Mouse (Mus musculus): ENCODE data around the gene Syde2. TPM values are rescaled to one million over a fixed set of nuclear protein-coding genes. Genes with fewer than 3 reads are reported as not detected.

Syde2 gene
- 3.5 and 4.6 TPM in 2 replicates for polyA plus RNA-seq (2012; rRNA removed)

DNA sequence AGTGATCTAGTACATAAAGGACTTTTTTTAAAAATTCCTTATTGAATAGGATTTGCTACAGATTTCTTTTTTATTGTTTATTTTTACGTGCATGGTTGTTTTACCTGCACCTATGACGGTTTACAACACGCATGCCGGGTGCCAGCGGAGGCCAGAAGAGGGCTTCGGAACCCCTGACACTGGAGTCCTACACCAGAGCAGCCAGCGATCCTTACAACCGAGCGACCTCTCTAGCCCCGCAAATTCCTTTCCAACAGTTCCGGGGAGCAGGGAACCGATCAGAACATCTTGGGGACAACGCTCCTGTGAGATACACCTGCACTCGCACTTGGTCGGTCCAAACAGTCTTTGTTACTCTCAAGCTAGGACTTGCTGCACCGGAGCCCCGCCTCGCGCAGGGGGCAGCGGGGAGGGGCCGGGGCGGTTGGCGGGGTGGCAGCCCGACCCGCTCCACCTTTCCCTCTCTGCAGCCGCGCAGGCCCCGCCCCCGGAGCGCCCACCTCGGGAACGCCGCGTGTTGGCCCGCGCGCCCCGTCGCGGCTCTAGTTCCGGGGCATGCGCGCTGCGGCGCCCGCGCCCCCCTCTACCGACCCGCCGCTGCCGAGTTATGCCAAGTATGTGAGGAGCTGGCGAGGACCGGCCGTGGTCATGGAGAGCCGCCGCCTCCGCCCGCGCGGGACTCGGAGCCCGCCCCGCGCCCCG lies at the start of gene Syde2:
Gene Syde2 (plus strand): TSS at position 603 of the 702 bp plus-strand sequence.
- Histone ChIP-seq H3K27ac (ENCODE audit: control insufficient read depth, insufficient read depth, low read length) (no peak within 1 kb of the TSS), H3K27me3 (ENCODE audit: control insufficient read depth, insufficient read depth, low read length) (no peaks in the 10 kb centered on the region; the same call in 1 of the 2 replicates), H3K4me3 (ENCODE audit: control insufficient read depth, insufficient read depth, low read length) (peak within 1 kb of the TSS; percentile 67), H3K36me3 (ENCODE audit: control insufficient read depth, insufficient read depth, low read length) (no peaks in the 10 kb centered on the region), H3K4me1 (replicated peaks; ENCODE audit: control insufficient read depth, insufficient read depth, low read length) (peaks cover 20% of the 10 kb centered on the region)
- under 1% methylated on average over 65 of the region's 65 CpGs for WGBS
- DNase-seq = peak; percentile 89
- TF ChIP-seq CTCF (IDR thresholded peaks at IDR 0.05; ENCODE audit: borderline replicate concordance, control insufficient read depth, extremely low read depth, insufficient read depth, low read length, poor library complexity) (no peak), POLR2A (IDR thresholded peaks at IDR 0.05; ENCODE audit: control insufficient read depth, extremely low read depth, insufficient read depth, low read length, poor library complexity) (peak; percentile 39; the same call in 1 of the 2 replicates)

DNA sequence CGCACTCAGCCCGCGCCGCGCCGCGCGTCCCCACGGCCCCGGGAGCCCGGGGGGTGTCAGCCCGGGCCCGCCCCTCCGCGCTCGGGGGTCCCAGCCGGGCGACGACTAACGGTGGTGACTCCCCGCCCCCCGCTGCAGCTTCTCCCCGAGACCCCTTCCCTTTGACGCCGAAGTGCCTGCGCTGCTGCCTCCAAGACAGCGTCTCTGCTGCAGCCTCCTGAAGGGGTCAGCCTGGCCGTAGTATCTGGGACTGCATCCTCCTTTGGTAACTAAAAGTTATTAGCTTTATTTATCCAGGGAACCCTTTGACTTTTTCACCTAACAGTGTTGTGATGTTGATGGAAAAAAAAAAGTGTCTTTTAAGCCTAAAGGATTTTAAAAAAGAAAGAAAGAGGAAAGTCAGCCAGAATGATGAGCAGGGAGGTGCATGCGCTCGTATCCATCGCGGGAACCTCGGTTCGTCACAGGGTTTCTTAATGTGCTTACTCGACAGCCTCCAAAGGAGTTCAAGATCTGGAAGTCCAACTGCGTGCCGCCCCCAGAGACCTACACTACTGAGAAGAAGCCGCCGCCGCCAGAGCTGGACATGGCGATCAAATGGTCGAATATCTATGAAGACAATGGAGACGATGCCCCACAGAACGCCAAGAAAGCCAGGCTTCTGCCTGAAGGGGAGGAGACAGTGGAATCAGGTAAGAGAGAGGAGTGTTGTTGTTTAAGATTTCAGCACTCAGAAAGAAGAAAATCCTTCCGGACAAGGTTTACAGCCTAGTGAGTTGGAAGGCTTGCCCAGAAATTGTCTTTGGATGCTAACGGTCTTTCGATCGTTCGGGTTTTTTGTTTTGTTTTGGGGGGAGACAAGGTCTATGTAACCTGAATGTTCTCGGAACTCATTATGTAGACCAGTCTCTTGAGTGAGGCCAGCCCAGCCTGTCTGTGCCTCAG lies 49.0 kb upstream of the Syde2 start:
- Histone ChIP-seq H3K36me3 (ENCODE audit: control insufficient read depth, insufficient read depth, low read length) (peaks cover 12% of the 10 kb centered on the region), H3K27ac (ENCODE audit: control insufficient read depth, insufficient read depth, low read length) (no peak overlapping the region), H3K4me1 (replicated peaks; ENCODE audit: control insufficient read depth, insufficient read depth, low read length) (peaks cover 14% of the 10 kb centered on the region), H3K4me3 (ENCODE audit: control insufficient read depth, insufficient read depth, low read length) (peak overlapping the region; percentile 94), H3K27me3 (ENCODE audit: control insufficient read depth, insufficient read depth, low read length) (no peaks in the 10 kb centered on the region)
- no peak for TF ChIP-seq POLR2A (IDR thresholded peaks at IDR 0.05; ENCODE audit: control insufficient read depth, extremely low read depth, insufficient read depth, low read length, poor library complexity)
- no peak for TF ChIP-seq CTCF (IDR thresholded peaks at IDR 0.05; ENCODE audit: borderline replicate concordance, control insufficient read depth, extremely low read depth, insufficient read depth, low read length, poor library complexity)
- DNase-seq = peak; percentile 39
- 23% methylated on average over 50 of the region's 50 CpGs for WGBS

DNA sequence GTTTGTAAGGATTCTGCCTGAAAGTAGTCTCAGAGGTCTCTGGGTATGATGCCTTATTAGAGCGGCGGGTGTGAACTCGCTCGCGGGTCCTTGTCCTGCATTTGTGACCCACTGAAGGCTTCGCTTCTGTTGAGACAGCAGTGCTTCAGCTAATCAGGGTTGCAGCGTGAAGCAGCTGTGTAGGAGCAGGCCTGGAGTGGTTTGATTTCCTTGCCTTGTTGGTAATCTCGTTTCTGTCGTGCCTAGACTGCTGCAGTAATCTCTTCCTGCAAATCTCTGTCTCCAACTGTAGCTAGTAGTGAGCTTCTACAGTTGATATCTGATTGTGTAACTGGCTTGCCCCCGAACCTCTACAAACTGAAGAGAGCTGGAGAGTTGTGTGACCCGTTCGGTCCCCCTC lies 48.3 kb upstream of the Syde2 start:
- WGBS = 81% methylated on average over 12 of the region's 12 CpGs
- no peak for DNase-seq
- Histone ChIP-seq H3K36me3 (ENCODE audit: control insufficient read depth, insufficient read depth, low read length) (peaks cover 19% of the 10 kb centered on the region), H3K27me3 (ENCODE audit: control insufficient read depth, insufficient read depth, low read length) (no peaks in the 10 kb centered on the region), H3K27ac (ENCODE audit: control insufficient read depth, insufficient read depth, low read length) (no peak overlapping the region), H3K4me3 (ENCODE audit: control insufficient read depth, insufficient read depth, low read length) (no peak overlapping the region), H3K4me1 (replicated peaks; ENCODE audit: control insufficient read depth, insufficient read depth, low read length) (peaks cover 12% of the 10 kb centered on the region)
- TF ChIP-seq POLR2A (IDR thresholded peaks at IDR 0.05; ENCODE audit: control insufficient read depth, extremely low read depth, insufficient read depth, low read length, poor library complexity) (no peak), CTCF (IDR thresholded peaks at IDR 0.05; ENCODE audit: borderline replicate concordance, control insufficient read depth, extremely low read depth, insufficient read depth, low read length, poor library complexity) (peak; percentile 14; the same call in 1 of the 2 replicates)

DNA sequence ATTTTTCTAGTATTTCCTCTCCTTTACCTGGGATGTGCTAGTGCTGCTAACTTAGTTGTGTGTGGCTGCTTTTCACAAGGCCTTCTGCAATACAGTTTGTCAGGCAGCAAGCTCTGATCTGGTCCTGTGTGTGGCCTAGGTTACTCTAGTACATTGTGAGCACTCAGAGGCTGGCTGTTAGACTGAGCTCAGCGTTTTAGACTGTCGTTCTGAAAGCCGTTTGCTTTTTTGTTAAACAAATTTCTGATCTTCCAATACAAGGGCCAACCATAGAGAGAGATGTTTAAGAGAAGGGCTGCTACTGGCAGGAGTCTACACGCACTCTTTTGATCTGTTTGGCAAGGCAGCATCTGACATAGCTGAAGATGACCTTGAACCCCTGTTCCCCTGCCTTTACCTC lies 47.7 kb upstream of the Syde2 start:
- Histone ChIP-seq H3K4me3 (ENCODE audit: control insufficient read depth, insufficient read depth, low read length) (no peak overlapping the region), H3K27me3 (ENCODE audit: control insufficient read depth, insufficient read depth, low read length) (no peaks in the 10 kb centered on the region), H3K4me1 (replicated peaks; ENCODE audit: control insufficient read depth, insufficient read depth, low read length) (peaks cover 12% of the 10 kb centered on the region), H3K36me3 (ENCODE audit: control insufficient read depth, insufficient read depth, low read length) (peaks cover 25% of the 10 kb centered on the region), H3K27ac (ENCODE audit: control insufficient read depth, insufficient read depth, low read length) (no peak overlapping the region)
- TF ChIP-seq POLR2A (IDR thresholded peaks at IDR 0.05; ENCODE audit: control insufficient read depth, extremely low read depth, insufficient read depth, low read length, poor library complexity) (no peak), CTCF (IDR thresholded peaks at IDR 0.05; ENCODE audit: borderline replicate concordance, control insufficient read depth, extremely low read depth, insufficient read depth, low read length, poor library complexity) (no peak)
- no peak for DNase-seq
- WGBS = 92% methylated on average over 4 of the region's 4 CpGs

DNA sequence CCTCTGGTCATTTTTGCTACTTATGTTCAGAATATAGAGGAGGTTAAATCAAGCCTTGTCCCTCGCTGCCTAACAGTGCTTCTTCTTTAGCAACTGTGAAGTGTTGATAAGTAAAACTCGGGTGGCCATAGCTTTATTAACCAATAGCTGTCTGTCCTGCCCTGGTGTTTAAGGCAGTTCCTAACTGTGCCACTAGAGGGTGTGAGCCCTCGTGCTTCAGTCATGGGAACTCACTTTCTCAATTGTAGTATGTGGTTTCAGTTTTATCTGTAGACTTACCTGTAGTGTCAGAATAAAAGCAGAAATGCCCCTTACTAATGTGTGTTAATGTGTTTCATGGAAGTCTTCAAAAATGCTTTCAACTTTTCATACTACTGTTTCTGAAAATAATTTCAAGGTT lies 45.7 kb upstream of the Syde2 start:
- no peak for TF ChIP-seq POLR2A (IDR thresholded peaks at IDR 0.05; ENCODE audit: control insufficient read depth, extremely low read depth, insufficient read depth, low read length, poor library complexity)
- no peak for TF ChIP-seq CTCF (IDR thresholded peaks at IDR 0.05; ENCODE audit: borderline replicate concordance, control insufficient read depth, extremely low read depth, insufficient read depth, low read length, poor library complexity)
- Histone ChIP-seq H3K4me1 (replicated peaks; ENCODE audit: control insufficient read depth, insufficient read depth, low read length) (peaks cover 12% of the 10 kb centered on the region), H3K27ac (ENCODE audit: control insufficient read depth, insufficient read depth, low read length) (no peak overlapping the region), H3K4me3 (ENCODE audit: control insufficient read depth, insufficient read depth, low read length) (no peak overlapping the region), H3K36me3 (ENCODE audit: control insufficient read depth, insufficient read depth, low read length) (peaks cover 28% of the 10 kb centered on the region), H3K27me3 (ENCODE audit: control insufficient read depth, insufficient read depth, low read length) (no peaks in the 10 kb centered on the region)
- peak; percentile 66 for DNase-seq
- WGBS = 7% methylated on average over 3 of the region's 3 CpGs

DNA sequence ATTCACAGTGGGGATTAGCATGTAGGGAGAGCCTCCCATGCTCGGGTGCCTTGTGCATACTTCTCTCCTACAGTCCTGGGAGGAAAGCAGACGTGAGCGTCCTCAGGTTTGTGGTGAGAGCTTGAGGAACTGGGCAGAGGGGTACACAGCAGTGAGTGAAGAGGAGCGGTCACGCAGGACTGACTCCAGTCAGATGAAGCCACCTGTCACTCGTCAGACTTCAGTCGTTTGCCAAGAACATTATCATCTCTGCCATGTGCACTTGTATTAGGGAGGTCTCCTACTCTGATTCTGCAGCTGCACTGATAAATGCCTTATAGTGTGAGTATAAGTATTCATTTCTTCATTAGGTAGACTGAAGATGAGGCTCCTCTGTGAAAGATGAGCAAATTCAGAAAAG lies 43.3 kb upstream of the Syde2 start:
- H3K4me1 ChIP-seq (replicated peaks; ENCODE audit: control insufficient read depth, insufficient read depth, low read length) = peaks cover 4% of the 10 kb centered on the region
- 94% methylated on average over 7 of the region's 7 CpGs for WGBS
- H3K4me3 ChIP-seq (ENCODE audit: control insufficient read depth, insufficient read depth, low read length) = no peak overlapping the region
- H3K27ac ChIP-seq (ENCODE audit: control insufficient read depth, insufficient read depth, low read length) = no peak overlapping the region
- H3K36me3 ChIP-seq (ENCODE audit: control insufficient read depth, insufficient read depth, low read length) = peaks cover 28% of the 10 kb centered on the region
- TF ChIP-seq POLR2A (IDR thresholded peaks at IDR 0.05; ENCODE audit: control insufficient read depth, extremely low read depth, insufficient read depth, low read length, poor library complexity) = no peak
- TF ChIP-seq CTCF (IDR thresholded peaks at IDR 0.05; ENCODE audit: borderline replicate concordance, control insufficient read depth, extremely low read depth, insufficient read depth, low read length, poor library complexity) = no peak
- no peak for DNase-seq
- H3K27me3 ChIP-seq (ENCODE audit: control insufficient read depth, insufficient read depth, low read length) = no peaks in the 10 kb centered on the region
